Mouse (Mus musculus) lung, adult 18-20 months (tissue): ENCODE data around the gene Gm17364.
A peak's percentile ranks its signal among the peaks of the same experiment; 100 is the strongest.
"Not testable (repeated sequence)": the region's sequence is repeated elsewhere in the genome, so short reads cannot be mapped to it uniquely, and the experiment has no call there.

Experiments
- DNase-seq, 2 experiments: peaks; one replicate each; pipeline ENCODE4 v3.0.0; 2022; ENCODE audit warnings: mixed read lengths in 2 of 2

Gm17364 gene

GRCm38 (mm10) chr13:41251232-41251631 is 22.5 kb downstream of the Gm17364 start:
- DNase-seq, result not testable (repeated sequence)

- DNase-seq, result no peak
These were observed 23.3 kb downstream of the Gm17364 start for GRCm38 (mm10) chr13:41250318-41250981.

- peak; percentile 96 to 97 for DNase-seq
These were observed 24.0 kb downstream of the Gm17364 start, which contains the start of gene Smim13 for GRCm38 (mm10) chr13:41249538-41250317. Smim13 (plus strand) TSS chr13:41249844.

DNA sequence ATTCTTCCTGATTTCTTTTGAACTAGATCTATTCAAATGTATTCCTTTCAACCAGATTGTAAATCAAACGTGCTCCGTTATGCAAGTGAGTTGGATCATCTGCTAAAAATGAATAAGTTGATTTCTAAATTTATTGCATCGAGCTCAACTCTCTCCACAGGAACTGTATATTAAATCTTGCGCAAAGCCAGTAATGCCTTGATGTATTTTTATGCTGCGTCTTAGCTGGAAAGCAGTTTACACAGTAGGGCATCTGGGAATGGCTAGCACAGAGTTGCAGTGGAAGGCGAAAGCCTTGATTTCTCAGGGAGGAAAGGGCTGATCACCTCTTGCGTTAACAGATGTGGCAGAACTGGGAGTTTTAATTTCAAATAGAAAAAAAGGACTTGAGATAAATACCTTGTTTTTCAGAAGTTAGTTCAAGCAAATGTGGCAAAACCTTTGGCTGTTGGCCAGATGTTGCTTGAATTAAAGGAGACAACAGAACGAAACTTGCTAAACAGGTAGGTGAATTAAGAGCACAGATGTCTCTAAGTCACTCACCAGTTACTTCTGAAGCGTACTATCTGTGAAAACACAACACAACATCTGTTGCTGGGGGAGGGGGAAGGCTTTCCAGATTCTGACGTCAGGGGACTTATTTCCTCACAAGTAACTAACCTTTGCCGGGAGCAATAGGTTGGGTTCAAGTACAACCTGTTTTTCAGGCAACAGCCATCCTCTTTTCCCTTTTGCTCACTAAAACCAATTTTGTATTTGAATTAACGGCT is 24.8 kb downstream of the Gm17364 start:
- peak in 1 of 2 experiments; percentile 57 for DNase-seq

- no peak for DNase-seq
These were observed 29.4 kb downstream of the Gm17364 start for GRCm38 (mm10) chr13:41244306-41244830.

- no peak for DNase-seq
These were observed 32.2 kb downstream of the Gm17364 start for GRCm38 (mm10) chr13:41241557-41241956.

GRCm38 (mm10) chr13:41238805-41239130 is 35.0 kb downstream of the Gm17364 start:
- no peak for DNase-seq

- no peak for DNase-seq
These were observed 35.6 kb downstream of the Gm17364 start for GRCm38 (mm10) chr13:41238035-41238804.

- no peak for DNase-seq
These were observed 37.7 kb downstream of the Gm17364 start for GRCm38 (mm10) chr13:41235845-41236741.

GRCm38 (mm10) chr13:41235181-41235580 is 38.6 kb downstream of the Gm17364 start:
- no peak for DNase-seq

DNA sequence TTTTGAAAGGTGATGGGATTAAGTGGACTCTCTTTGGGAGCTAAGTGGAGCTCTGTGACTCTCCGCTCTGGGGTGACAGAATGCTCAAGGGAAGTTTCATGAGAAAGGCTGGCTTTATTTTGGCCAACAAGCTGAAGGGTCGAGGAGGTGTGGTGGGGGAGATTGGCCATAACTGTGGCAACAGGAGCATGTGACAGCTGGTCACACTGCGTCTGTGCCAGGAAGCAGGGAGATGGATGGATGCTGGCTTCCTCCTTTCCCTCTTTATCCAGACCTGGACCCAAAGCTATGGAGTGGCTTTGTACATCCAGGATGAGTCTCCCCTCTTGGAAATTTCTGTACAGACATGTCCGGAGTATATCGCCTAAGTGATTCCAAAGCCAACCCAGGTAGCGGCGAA is 40.5 kb downstream of the Gm17364 start:
- DNase-seq, result no peak

GRCm38 (mm10) chr13:41232209-41232608 is 41.6 kb downstream of the Gm17364 start:
- DNase-seq, result no peak

- DNase-seq, result no peak
These were observed 42.3 kb downstream of the Gm17364 start for GRCm38 (mm10) chr13:41231389-41231983.

GRCm38 (mm10) chr13:41230256-41230655 is 43.5 kb downstream of the Gm17364 start:
- DNase-seq, result no peak

DNA sequence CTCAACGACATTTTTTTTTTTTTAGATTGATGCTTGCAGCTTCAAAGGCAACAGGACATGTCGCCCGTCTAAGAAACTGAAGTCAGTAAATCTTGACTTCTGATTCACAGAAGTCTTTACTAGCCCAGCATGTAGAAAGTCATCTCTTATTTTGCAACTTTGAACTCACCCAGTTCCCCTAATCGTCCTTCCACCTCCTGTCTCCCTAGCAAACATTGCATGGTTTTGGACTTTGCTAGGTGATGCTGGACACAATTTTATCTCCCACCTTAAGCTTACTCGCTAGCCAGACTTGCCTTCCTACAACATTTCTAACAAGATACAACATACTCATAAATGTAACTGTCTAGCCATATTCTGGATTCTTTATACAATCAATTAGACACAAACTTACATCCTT is 45.7 kb downstream of the Gm17364 start:
- DNase-seq, result no peak

DNA sequence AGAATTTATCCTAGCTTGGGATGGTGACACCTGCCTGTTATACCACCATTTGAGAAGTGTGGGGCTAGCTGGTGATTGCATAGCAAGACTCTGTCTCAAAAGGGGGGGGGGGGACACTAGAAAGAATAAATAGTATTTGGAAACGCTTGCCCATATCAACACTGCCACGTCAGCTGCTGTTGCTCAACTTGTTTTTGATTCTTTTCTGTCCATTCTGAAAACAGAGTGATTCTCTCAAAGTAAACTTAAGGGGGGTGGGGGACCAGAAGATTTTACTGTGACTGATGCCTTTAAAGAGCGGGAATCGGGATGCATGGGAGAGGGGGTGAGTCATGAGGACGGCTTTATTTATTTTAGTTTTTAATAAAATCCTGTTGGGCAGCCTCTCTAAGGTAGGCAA is 47.3 kb downstream of the Gm17364 start:
- DNase-seq, result no peak
